Mouse (Mus musculus) cerebellum, postnatal 25 days (tissue): Measurements from ENCODE around the gene Kcnj6.
A peak's percentile ranks its signal among the peaks of the same experiment; 100 is the strongest.

Source experiments
- DNase-seq, 2 experiments: peaks; one replicate each; pipeline ENCODE4 v3.0.0; 2021; ENCODE audit warnings: mixed read lengths in 2 of 2

Gene Kcnj6

DNA sequence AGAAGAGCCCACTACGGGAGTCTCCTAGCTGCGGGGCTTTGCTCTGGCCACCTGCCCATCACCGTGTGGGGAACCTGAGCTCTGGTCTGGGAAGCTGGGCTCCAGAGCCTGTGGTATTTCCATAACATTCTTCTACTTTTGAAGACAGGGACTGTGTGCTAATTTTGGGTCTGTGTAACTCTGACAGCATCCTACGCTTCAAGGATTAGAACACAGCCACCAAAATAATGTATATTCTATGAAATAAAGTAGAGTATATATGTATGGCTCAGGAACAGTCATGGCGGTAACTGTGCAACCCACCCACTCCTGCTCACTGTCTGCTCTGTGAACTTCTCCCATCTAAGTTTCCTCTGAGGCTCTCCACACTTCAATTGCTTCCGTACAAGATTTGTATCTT, 229.9 kb downstream of the Kcnj6 start:
- DNase-seq, result no peak

DNA sequence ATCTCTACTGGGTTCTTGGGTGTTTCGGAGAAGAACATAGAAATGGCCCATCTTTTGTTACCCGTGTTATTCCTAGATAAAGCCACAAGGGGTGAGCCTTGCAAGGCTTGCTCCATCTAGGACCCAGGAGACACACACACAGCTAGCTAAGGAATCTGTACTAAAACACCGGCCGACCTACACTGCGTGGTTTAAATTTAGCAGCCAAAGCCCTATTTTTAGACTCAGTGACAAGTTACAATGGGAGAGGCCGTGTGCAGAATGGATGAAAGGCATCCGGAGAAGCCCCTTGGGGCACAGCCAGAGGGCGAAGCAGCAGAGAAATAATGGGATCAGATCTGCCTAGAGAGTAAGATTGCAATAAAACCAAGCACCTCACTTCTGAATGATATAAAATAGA, 232.4 kb downstream of the Kcnj6 start:
- DNase-seq, result peak; percentile 34 to 44

DNA sequence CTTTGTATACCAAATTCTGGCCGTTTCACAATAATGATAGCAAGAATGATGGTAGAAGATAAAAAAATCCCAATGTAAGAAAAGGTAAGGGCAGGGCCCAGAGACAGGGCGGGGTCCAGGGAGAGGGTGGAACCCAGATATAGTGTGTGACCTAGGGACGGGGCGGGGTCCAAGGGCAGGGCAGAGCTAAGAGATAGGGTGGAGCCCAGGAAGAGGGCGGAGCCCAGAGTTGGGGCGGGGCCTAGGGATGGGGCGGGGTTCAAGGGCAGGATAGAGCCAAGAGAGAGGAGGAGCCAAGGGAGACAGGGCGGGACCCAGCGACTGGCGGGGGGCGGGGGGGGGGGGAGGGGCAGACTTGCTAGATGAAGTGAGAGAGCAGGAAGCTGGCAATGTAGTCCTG, 236.8 kb downstream of the Kcnj6 start:
- DNase-seq, result no peak

DNA sequence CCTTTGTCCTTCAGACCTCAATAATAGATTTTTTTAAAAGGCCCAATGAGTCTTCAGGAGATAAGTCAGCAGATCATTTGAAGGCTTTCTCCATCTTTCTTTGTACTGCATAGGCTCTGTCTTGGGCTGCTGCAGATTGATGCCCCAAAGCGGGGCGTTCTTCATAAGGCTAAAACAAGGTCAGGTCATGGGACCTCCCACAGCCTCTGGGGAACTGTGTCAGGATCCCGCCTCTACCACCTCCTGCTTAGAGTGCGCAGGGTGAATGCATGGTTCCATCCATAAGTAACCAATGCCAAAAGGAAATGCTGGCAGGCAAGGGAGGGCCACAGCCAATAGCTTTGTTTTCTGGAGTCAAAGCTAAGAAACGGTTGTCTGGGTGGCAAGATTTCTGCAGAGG, 237.7 kb downstream of the Kcnj6 start:
- no peak for DNase-seq

DNA sequence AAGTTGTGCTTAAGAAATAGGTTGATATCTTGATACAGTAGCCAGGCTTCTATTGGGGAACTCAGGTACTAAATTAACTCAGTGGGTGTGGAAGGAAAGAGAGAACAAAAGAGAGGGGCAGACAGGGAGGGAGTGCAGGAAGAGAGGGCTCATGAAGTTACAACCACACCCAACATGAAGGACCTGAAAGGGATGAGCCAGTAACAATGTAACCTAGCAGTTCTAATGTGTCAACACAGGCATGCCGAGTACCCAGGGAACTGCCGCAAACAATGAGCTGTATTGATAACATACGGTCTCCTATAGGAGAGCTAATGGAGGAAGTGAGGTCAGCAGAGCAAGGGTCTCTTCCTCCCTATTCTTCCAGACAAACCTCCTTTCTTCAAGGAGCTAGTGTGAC, 238.9 kb downstream of the Kcnj6 start:
- DNase-seq, result no peak

DNA sequence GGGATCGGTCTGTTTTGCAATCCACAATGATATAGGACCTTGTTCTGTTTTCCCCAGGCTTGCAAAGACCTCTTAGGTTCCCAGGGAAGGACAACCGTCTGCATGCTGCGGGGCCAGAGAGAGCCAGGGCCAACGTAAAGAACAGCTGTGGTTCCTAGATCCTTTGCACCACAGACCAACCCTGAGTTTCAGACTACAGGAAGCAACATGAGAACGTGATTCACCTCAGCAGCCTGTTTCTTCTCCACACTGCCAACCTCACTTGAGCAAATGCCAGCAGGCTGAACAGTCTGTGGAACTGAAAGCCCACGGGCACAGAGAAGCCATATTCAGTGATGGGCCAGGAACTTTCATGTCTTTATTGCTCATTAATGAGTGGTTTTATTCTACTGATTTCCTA, 241.1 kb downstream of the Kcnj6 start:
- DNase-seq, result peak; percentile 38 to 58

DNA sequence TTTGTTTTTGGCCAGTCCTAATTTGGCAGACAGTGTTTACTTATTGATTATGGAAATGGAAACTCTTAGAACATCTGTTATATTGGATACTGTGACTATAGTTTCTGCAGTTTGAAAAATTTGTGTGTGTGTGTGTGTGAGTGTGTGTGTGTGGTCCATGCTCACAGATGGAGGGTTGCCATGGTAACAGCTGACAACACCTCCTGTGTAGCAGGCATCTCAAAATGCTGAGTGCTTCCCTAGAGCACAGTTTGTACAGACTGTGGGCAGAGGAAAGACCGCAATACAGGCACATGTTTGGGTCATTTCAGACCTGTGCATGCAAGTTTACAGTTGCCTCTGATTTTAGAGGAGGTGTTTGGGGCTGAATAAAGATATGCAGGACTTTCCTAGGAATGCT, 244.0 kb downstream of the Kcnj6 start:
- DNase-seq, result peak in 1 of 2 experiments; percentile 41

DNA sequence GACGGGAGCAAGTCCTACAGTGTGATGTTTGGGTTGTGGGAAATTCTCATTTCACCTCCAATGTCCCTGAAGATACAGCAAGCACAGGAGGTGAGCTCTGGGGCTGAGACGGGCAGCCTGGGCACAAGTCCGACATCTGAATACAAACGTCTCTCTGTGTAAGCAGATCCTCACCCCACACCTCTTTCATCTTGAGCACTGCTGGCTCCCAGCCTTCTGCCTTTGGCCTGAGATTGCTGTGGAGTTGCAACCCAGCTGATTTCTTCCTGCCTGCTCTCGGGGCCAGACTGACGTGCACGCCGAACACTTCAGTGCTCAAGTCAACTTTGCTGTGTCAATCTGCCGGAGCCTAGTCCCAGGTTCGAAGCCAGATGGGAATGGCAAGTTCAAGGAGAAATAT, 244.7 kb downstream of the Kcnj6 start:
- peak in 1 of 2 experiments; percentile 17 for DNase-seq

DNA sequence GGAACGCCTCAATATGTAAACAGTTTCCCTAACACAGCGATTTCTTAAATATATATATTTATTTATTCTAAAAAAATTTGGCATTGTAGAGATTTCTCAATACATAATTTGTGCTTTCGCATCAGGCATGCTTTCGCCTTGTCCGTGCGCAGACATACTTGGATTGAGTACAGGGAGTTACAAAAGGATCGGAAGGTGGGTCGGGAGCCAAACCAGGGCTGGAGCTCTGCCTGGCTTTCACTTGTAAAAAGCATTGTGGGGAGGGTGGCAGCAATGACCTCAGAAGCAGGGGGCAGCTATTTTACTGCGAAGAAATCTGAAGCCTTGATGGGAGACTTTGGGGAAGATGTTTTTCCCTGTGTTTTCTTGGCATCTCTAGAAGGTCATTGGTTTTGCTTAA, 252.5 kb downstream of the Kcnj6 start:
- peak; percentile 72 to 84 for DNase-seq

DNA sequence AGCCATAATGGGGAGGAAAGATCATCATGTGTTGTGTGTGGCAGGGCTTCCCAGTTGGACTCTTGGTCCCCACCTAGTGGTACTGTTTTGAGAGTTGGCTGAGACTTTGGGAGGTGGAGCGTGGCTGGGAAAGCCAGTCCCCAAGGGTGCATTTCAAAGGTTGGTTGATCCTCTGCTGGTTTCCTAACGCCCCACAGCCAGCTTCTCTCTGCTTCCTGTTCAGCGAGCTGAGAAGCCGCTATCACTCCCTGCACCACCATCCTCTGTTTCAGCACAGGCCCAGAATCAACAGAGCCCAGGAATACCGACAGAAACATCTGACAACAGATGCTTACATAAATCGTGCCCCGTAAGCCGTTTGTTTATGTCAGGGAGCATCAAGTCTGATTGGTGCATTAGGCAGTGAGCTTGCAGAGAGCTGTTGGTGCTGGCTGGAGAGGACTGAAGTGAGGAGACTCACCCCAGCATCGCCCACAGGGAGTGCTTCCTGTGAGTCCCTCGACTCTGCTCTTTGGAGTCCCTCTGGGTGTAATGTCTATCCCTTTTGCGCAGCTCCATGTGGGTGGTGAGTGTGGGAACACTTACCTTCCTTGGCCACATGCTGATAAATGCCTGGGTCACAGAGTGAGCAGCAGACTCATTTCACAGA, 253.5 kb downstream of the Kcnj6 start:
- peak; percentile 51 to 60 for DNase-seq

DNA sequence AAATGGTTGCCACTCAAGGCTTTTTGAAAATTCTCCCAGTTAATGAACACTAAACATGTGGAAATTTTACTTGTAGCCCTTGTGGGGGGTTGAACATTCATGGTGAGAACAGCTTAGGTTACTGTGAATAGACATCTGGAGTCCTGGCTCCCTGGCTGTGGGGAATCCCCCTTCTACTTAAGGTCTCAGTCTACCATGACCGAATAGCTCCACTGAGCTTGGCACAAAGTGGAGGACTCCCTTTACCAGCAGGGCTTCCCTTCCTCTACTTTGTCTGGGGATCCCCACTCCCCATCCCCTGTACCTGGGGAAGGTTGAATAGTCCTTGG, 260.2 kb downstream of the Kcnj6 start:
- DNase-seq, result no peak

DNA sequence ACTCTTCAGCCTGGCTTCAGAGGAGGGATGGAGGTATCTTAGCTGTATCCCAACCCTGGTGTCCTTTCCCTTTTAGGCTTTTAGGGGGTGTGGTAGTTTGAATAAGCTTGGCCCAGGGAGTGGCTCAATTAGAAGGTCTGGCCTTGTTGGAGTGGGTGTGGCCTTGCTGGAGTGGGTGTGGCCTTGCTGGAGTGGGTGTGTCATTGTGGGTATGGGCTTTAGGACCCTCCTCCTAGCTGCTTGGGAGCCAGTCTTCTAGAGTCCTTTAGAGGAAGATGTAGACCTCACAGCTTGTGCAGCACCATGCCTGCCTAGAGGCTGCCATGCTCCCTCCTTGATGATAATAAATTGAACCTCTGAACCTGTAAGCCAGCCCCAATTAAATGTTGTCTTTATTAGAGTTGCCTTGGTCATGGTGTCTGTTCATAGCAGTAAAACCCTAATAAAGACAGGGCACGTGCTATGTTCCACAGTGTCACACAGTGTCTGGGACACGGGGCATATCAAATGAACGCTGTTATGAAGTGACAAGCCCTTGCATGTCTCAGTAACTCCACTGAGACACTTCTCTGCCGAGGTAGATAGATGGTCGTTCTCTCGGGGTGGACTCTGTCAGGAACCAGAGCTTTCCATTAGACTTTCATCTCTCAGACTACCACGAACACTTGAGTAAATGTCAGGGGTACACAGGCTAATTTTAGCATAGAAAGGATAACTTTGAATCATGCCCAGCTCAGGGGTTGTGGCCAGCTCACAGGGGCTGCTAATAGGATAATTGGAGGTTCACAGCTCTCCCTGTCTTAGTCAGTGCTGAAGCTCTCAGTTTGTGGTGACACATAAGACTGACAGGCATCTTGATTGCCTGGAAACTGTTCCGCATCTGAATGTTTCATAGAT, 260.8 kb downstream of the Kcnj6 start:
- DNase-seq, result no peak

DNA sequence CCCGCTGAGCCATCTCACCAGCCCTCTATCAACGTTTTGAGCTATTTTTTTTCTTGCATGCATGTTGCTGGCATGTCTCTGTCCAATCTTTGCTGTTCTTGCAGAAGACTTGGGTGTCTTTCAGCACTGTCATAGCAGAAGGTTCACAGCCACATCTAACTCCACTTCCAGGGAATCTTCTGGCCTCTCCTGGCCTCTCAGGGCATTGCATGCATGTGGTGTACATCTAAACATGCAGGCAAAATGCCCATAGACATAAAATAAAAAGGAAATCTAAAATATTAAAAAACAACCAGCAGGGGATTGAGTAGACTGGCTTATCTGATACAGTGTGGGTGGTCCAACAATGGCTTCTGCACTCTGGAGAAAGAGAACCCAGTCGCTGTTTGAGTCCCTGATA, 262.0 kb downstream of the Kcnj6 start:
- DNase-seq, result no peak

DNA sequence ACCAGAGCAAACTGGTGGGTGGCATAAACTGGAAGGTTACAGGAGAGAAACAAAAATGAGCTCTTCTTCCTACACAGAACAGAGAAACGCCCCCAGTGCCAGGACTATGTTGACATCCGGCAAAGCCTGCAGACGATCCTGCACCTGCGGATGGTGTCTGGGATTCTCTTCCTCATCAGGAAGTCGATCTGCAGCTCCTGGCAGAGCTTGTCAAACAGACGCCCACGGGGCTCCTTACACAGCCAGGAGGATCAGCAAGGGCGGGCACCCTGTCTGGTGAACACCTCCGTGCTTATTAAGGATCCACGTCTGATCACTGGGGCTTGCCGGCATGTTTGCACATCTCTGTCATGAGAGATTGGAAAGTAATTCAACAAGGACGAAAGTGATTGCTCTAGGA, 266.5 kb downstream of the Kcnj6 start:
- no peak for DNase-seq

DNA sequence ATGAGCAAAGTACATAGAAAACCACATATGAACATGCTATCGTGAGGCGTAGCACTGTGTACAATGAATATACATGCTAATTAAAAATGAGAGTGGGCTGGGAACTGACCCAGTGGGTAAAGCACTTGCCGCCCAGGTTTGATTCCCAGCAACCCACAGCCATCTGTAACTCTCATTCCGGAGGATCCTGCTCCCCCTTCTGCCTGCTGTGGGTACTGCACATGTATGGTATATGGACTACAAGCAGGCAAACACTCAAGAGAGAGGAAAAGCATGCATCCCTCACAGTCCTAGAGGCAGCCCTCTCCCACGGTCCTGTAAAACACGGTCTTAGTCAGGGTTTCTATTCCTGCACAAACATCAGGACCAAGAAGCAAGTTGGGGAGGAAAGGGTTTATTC, 268.3 kb downstream of the Kcnj6 start:
- DNase-seq, result no peak

DNA sequence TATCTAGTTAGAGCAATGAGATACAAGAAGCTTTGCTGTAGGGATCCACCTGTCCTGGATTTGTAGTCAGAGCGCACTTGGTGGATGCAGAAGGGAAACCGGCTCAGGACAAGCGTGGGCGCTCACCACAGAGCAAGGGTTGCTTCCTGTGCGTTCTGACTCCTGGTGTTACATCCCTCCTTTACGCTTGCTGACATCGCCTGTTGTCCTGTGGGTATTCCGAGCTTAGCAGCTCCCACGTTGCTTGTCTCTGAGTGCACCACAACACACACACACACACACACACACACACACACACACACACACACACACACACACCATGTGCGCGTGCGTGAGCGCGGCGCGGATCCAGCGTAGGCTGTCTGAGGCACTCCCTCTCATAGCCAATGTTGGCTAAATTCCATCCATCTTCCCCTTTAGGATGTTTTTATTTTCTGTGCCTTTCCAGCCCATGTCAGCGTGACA, 272.7 kb downstream of the Kcnj6 start:
- DNase-seq, result peak; percentile 70 to 78

DNA sequence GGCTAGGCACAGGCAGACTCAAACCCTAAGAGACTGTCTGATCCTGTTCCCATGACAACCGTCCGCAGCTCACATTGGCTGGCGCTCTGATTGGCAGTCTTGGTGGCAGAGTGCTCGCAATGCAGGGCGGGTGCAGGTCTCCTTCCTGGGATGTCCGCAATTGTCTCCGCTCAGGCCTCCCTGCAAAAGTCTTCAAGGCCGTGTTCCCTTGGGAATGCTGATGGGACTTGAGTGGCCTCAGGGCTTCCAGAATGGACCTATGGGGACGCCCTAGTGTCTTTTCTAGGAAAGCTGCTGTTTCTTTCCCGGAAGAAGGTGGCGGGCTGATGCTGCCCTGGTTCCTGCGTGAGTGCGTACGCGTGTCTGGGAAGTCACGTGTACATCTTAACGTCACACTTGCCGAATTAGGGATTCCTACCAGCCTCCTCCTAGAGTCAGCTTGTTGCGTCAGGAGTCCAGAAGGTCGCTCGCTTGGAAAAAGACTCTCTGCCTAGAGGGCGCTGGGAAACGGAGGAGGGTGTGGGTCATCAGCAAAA, 273.4 kb downstream of the Kcnj6 start:
- peak; percentile 90 to 91 for DNase-seq

DNA sequence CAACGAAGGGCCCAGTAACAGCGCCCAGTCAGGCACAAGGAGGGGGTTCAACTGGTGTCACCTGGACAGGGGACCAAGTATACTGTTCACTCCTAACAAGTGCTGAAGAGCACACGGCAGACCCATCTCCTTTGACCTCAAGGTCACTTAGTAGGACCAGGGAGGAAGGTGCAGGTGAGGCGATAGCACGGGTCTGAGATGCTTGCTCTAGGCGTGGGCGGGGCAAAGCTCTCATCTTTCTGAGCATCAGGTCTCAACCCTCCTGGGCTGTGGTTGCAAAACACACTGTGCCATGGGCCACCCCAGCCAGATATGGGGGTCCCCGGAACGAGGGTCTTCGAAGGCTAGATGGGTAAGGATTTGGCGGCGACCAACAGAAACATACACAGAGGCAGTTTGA, 274.6 kb downstream of the Kcnj6 start:
- DNase-seq, result peak in 1 of 2 experiments; percentile 20

DNA sequence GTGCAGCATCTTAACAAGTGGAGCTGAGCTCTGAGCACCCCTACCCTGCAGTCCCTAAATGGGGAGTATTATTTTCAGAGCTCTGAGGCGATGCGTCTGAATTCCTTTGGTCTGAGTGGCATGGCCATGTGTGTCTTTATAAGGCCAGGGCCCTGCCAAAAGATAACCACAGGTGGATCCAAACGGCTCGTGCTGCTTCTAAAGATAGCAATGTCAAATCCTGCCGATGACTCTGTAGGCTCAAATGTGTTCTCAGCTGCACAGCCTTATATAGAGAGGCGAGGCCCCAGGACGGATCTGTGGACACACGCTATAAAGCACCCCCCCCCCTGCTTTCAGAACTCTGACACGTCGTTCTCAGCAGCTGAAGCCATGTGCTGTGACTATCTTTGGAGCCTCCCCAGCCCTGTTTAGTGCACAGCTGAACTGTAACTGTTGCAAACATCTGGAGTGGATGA, 275.9 kb downstream of the Kcnj6 start:
- no peak for DNase-seq

DNA sequence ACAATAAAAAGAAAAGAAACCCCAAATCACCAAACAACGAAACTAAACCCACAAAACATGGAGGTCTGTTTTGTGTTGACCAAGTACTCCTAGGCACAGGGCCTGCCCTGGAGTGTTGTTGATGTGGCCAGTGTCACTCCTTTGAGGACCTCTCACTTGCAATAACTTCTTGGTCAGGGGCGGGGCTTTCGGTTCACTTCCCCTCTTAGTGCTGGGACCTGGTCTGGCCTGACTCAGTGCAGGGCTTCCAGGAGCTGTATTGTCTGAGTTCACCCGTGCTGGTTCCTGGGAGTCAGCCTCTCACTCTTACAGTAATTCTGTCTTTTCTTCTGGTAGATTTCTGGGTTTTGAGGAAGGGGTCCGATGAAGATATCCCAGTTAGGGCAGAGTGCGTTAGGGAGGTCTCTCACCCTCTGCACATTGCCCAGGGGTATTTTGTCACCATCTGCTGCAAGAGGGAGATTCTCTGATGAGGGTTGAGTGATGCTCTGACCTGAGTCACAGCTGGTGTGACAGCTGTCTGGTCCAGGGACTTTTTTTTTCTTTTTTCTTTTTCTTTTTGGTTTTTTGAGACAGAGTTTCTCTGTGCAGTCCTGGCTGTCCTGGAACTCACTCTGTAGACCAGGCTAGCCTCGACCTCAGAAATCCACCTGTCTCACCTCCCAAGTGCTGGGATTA, 276.9 kb downstream of the Kcnj6 start:
- no peak for DNase-seq

DNA sequence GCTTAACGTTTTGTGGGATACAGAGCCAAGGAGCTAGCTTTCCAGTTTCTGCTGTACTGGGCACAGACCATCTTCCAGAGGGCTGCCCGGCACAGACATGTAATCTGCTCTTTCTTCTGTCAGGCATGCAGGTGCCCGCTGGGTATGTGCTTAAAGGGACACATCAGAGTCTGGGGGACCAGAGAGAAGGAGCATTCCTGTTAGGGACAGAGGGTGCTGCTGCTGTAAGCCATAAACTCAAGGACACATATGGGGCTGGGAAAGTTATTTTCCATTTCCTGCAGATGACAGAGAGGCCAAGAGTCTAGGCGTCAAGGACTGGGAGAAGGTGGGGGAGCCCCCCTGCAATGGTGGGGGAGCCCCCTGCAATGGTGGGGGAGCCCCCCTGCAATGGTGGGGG, 278.0 kb downstream of the Kcnj6 start:
- DNase-seq, result no peak

DNA sequence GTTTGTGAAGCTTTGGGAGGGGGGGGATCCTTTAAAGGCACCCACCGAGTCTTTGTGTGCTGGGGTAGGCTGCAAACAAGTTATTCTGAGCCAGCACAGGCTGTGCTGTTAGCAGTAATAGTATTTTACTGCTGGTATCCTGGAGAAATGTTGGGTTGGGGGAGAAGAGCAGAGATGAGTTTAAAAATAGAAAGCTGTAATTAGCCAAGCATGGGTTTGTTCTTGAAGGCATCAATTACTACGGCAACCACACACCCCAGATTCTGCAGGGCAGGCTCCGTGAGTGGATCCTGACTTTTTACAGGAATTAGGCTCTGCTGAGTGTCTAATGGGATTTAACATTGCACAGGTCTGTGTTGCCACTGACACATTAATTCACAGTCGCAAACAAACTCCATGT, 278.6 kb downstream of the Kcnj6 start:
- no peak for DNase-seq

DNA sequence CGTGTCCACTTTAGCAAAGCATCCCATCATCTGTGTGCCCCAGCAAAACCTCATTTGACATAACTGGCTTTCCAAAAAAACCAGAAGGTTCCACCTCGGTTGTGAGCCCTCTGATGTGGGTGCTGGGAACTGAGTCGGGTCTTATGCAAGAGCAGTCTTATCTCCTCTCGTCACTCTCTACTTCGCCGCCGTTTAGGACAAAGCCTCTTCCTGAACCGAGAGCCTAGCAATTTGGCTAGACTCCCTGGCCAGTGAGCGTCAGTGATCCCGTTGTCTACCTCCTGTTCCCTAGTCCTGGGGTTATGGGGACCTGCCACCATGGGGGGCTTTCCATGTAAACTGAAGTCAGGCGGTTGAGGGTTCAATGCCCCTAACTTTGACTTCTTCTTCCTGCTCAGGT, 280.4 kb downstream of the Kcnj6 start:
- no peak for DNase-seq
